Mouse (Mus musculus): ENCODE results near the gene Tmem120a. TPM values are rescaled to one million over a fixed set of nuclear protein-coding genes. Genes with fewer than 3 reads are reported as not detected.

The Tmem120a gene
- polyA plus RNA-seq, 1 experiment from 2014 or later, result 54.5 TPM

DNA sequence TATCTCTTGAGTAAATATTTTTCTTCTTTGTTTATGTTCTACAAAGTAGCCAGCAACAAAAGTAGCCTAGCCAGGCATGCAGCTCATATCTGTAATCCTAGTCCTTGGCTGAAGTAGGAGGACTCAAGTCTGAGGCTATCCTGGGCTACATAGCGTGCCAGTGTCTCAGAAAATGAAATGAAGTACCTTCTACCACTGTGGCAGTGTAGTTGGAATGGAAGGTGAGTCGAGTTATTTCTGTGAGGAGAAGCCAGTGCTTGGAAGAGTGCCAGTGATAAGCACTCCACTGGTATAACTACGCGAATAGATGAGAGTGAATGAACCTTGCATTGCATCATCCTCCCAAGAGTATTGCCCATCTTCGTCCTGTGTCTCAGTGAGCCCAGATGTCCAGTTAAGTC, 46.5 kb downstream of the Tmem120a start:
- Histone ChIP-seq H3K27ac (no peak overlapping the region), H3K4me1 (peaks cover 12% of the 10 kb centered on the region), H3K4me3 (no peak overlapping the region), H3K27me3 (ENCODE audit: poor library complexity, severe bottlenecking) (no peaks in the 10 kb centered on the region), H3K9me3 (no peaks in the 10 kb centered on the region), H3K36me3 (replicated peaks) (peaks cover 51% of the 10 kb centered on the region)
- no peak for DNase-seq (ENCODE audit: extremely low spot score, low spot score)
- 93% methylated on average over 5 of the region's 5 CpGs for WGBS

DNA sequence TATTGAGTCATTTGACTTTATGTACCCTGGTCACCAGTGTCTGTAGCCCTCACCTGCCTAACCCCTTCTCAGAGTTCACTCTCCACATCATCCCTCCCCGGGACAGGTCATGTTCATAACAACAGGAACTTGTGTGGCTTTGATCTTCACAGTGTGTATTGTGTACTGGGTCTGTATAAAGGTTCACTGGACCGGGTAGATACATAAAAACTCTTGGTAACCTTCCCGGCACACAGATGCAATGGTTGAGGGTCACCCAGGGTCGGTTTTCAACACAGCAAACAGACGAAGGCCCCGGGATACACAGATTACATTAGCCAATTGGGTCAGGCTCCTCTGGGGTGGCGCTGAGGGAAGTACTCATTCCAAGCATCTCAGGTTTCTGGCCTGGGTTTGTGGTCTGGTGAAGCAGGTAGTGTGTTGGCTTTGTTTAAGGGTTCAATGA, 48.9 kb downstream of the Tmem120a start:
- DNase-seq (ENCODE audit: extremely low spot score, low spot score), result no peak

DNA sequence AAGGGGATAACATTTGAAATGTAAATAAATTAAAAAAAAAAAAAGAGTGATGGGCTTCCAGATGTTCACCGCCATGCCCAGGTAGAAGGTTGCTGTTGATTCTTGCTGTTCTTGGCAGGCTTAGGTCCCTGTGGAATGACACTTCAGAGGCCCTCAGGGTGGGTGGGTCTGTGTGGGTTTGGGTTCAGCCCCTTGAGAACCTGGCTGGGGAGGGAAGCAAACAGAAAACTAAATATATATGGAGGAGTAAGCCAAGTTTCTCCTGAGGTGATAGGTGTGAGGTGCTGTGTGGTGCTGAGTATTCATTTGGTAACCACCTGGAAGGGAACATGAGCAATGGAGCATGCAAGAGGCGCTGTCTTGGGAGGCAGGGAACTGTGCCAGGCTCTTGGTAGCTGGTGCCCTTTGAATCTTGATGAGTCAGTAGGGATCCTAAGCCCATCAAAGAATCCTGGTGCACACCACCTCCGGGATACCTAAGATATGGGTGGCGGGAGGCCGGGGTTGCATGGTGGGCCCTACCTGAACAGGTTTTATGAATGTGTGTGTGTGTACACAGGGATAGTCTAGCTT, 50.9 kb downstream of the Tmem120a start:
- Histone ChIP-seq H3K27me3 (ENCODE audit: poor library complexity, severe bottlenecking) (no peaks in the 10 kb centered on the region), H3K36me3 (replicated peaks) (peaks cover 14% of the 10 kb centered on the region), H3K9me3 (no peaks in the 10 kb centered on the region), H3K27ac (no peak overlapping the region), H3K4me3 (no peak overlapping the region), H3K4me1 (peaks cover 28% of the 10 kb centered on the region)
- DNase-seq (ENCODE audit: extremely low spot score, low spot score), result no peak
- 91% methylated on average over 5 of the region's 5 CpGs for WGBS

More for the DNA sequence above, 48.9 kb downstream of the Tmem120a start:
- Histone ChIP-seq H3K4me3 (no peak overlapping the region), H3K27ac (no peak overlapping the region), H3K27me3 (ENCODE audit: poor library complexity, severe bottlenecking) (no peaks in the 10 kb centered on the region), H3K36me3 (replicated peaks) (peaks cover 33% of the 10 kb centered on the region), H3K4me1 (peaks cover 16% of the 10 kb centered on the region), H3K9me3 (no peaks in the 10 kb centered on the region)
- WGBS, result 72% methylated on average over 7 of the region's 7 CpGs

DNA sequence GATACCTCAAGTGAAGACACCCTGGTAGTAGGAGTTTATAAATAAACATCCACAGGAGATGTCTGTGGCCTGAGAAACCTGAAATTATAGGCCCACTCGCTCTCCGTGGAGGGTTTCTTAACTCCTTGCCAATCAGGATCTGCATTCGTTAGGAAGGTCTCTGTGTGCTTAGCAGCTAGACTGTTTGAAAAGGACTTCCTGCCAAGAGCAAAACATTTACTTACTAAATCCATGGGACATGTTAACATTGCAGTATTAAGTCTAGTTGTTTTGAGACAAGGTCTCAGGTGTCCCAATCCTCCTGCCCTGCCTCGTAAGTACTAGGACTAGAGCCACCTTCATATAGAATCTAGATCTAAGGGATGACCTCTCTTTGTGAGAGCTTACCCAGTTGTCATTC, 53.0 kb downstream of the Tmem120a start:
- Histone ChIP-seq H3K4me1 (peaks cover 35% of the 10 kb centered on the region), H3K36me3 (replicated peaks) (peaks cover 6% of the 10 kb centered on the region), H3K27me3 (ENCODE audit: poor library complexity, severe bottlenecking) (no peaks in the 10 kb centered on the region), H3K9me3 (no peaks in the 10 kb centered on the region), H3K27ac (no peak overlapping the region), H3K4me3 (no peak overlapping the region)
- 88% methylated on average over 4 of the region's 4 CpGs for WGBS
- DNase-seq (ENCODE audit: extremely low spot score, low spot score), result no peak

DNA sequence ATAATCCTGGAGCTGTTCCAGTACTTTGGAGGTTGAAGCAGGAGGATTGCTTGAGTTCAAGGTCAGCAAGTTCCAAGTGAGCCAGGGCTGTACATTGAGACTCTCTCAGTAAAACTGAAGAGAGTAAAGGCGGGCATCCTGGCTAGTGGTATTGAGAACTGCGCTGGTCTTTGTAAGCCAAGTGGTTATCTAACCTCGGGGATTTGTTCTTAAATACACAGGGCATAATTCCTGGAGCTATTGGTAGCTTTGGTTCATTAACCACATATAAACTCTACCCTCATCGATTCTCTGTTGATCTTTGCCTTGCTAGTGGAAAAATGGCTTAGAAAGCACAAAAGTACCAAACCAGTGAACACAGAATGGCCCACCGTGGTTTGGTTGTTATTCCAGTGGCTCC, 53.8 kb downstream of the Tmem120a start:
- H3K4me3 ChIP-seq, result peak overlapping the region; percentile 80
- no peaks in the 10 kb centered on the region for H3K27me3 ChIP-seq (ENCODE audit: poor library complexity, severe bottlenecking)
- no peak overlapping the region for H3K27ac ChIP-seq
- H3K4me1 ChIP-seq, result peaks cover 31% of the 10 kb centered on the region
- 86% methylated on average over 5 of the region's 5 CpGs for WGBS
- DNase-seq (ENCODE audit: extremely low spot score, low spot score), result no peak
- H3K9me3 ChIP-seq, result no peaks in the 10 kb centered on the region
- peaks cover 6% of the 10 kb centered on the region for H3K36me3 ChIP-seq (replicated peaks)

Small RNA genes within 50 kb of the gene (microRNA-seq; reads per million reads assigned to microRNA genes)
- gene Mir7034, result 0.90 reads per million

Other genes starting within 250 kb of the Tmem120a start
- gene Hip1, start 199.3 kb downstream of the Tmem120a start, polyA plus RNA-seq (2016; fragmentation: Nextera tagmentation; extraction: Ambion mirVana), result 66.6 and 72.1 TPM in 2 replicates
- not detected in 2 replicates for gene Ccl26, start 180.9 kb downstream of the Tmem120a start, polyA plus RNA-seq (2016; fragmentation: Nextera tagmentation; extraction: Ambion mirVana)
- gene Ccl24, start 171.4 kb downstream of the Tmem120a start, polyA plus RNA-seq (2016; fragmentation: Nextera tagmentation; extraction: Ambion mirVana), result 0.42 and 0.90 TPM in 2 replicates
- 51.4 and 57.3 TPM in 2 replicates for gene Rhbdd2, start 111.8 kb downstream of the Tmem120a start, polyA plus RNA-seq (2016; fragmentation: Nextera tagmentation; extraction: Ambion mirVana)
- gene Por, start 74.4 kb downstream of the Tmem120a start, polyA plus RNA-seq (2016; fragmentation: Nextera tagmentation; extraction: Ambion mirVana), result 118 TPM in 2 replicates
- 0.25 TPM in 1 of 2 replicates, not detected in the other for gene Styxl1, start 33.9 kb upstream of the Tmem120a start, polyA plus RNA-seq (2016; fragmentation: Nextera tagmentation; extraction: Ambion mirVana)
- 573 and 579 TPM in 2 replicates for gene Mdh2, start 34.0 kb upstream of the Tmem120a start, polyA plus RNA-seq (2016; fragmentation: Nextera tagmentation; extraction: Ambion mirVana)
- gene Srrm3, start 62.4 kb upstream of the Tmem120a start, polyA plus RNA-seq (2016; fragmentation: Nextera tagmentation; extraction: Ambion mirVana), result 2.9 and 4.2 TPM in 2 replicates
- 7.2 and 7.6 TPM in 2 replicates for gene Hspb1, start 143.5 kb upstream of the Tmem120a start, polyA plus RNA-seq (2016; fragmentation: Nextera tagmentation; extraction: Ambion mirVana)
- 264 and 283 TPM in 2 replicates for gene Ywhag, start 190.2 kb upstream of the Tmem120a start, polyA plus RNA-seq (2016; fragmentation: Nextera tagmentation; extraction: Ambion mirVana)
- gene Ssc4d, start 230.1 kb upstream of the Tmem120a start, polyA plus RNA-seq (2016; fragmentation: Nextera tagmentation; extraction: Ambion mirVana), result 1.7 and 1.9 TPM in 2 replicates
- 0.12 TPM in 1 of 2 replicates, not detected in the other for gene Zp3, start 235.7 kb upstream of the Tmem120a start, polyA plus RNA-seq (2016; fragmentation: Nextera tagmentation; extraction: Ambion mirVana)

All from forebrain, embryonic 10.5 days (tissue).